Mouse (Mus musculus): ENCODE measurements at regions not wholly inside any gene's neighbourhood (a gene's known extent, or its start where the extent isn't known, plus 50 kb on each side); places are given as distances from the start of the nearest gene placed in this dataset.

- intact Hi-C loops (cut with DNase I), result no loop called here
These were observed 560.3 kb upstream of the Gm26657 start for GRCm38 (mm10) chr4:56179566-56179965.

- intact Hi-C loops (cut with DNase I), result no loop called here
These were observed 560.9 kb upstream of the Gm26657 start for GRCm38 (mm10) chr4:56178844-56179481.

GRCm38 (mm10) chr4:56161257-56161594 lies 578.6 kb upstream of the Gm26657 start:
- intact Hi-C loops (cut with DNase I), result no loop called here

- intact Hi-C loops (cut with DNase I), result no loop called here
These were observed 579.2 kb upstream of the Gm26657 start for GRCm38 (mm10) chr4:56160551-56161256.

GRCm38 (mm10) chr4:56157521-56158065 lies 582.3 kb upstream of the Gm26657 start:
- intact Hi-C loops (cut with DNase I), result no loop called here

- intact Hi-C loops (cut with DNase I), result no loop called here
These were observed 589.2 kb upstream of the Gm26657 start for GRCm38 (mm10) chr4:56150716-56151115.

GRCm38 (mm10) chr4:56143827-56144226 lies 596.0 kb upstream of the Gm26657 start:
- intact Hi-C loops (cut with DNase I), result no loop called here

GRCm38 (mm10) chr4:56136837-56137236 lies 603.0 kb upstream of the Gm26657 start:
- intact Hi-C loops (cut with DNase I), result no loop called here

GRCm38 (mm10) chr4:56134350-56134749 lies 602.1 kb upstream of the Klf4 start:
- intact Hi-C loops (cut with DNase I), result no loop called here

- intact Hi-C loops (cut with DNase I), result no loop called here
These were observed 595.6 kb upstream of the Klf4 start for GRCm38 (mm10) chr4:56127730-56128482.

- intact Hi-C loops (cut with DNase I), result no loop called here
These were observed 592.2 kb upstream of the Klf4 start for GRCm38 (mm10) chr4:56124515-56124914.

- intact Hi-C loops (cut with DNase I), result no loop called here
These were observed 589.9 kb upstream of the Klf4 start for GRCm38 (mm10) chr4:56122198-56122597.

GRCm38 (mm10) chr4:56121664-56122063 lies 589.4 kb upstream of the Klf4 start:
- intact Hi-C loops (cut with DNase I), result no loop called here

GRCm38 (mm10) chr4:56120357-56120756 lies 588.1 kb upstream of the Klf4 start:
- intact Hi-C loops (cut with DNase I), result no loop called here

GRCm38 (mm10) chr4:56113701-56114196 lies 581.5 kb upstream of the Klf4 start:
- intact Hi-C loops (cut with DNase I), result loop anchor here (5.0 kb wide), 1 partner anchor 581 kb away; the partner anchor contains the start of gene Klf4

GRCm38 (mm10) chr4:56112931-56113700 lies 580.9 kb upstream of the Klf4 start:
- intact Hi-C loops (cut with DNase I), result loop anchor here (5.0 kb wide), 1 partner anchor 581 kb away; the partner anchor contains the start of gene Klf4

GRCm38 (mm10) chr4:56106962-56107361 lies 574.7 kb upstream of the Klf4 start:
- intact Hi-C loops (cut with DNase I), result no loop called here

- intact Hi-C loops (cut with DNase I), result no loop called here
These were observed 570.0 kb upstream of the Klf4 start for GRCm38 (mm10) chr4:56102314-56102713.

- intact Hi-C loops (cut with DNase I), result no loop called here
These were observed 558.5 kb upstream of the Klf4 start for GRCm38 (mm10) chr4:56090796-56091195.

- intact Hi-C loops (cut with DNase I), result no loop called here
These were observed 556.4 kb upstream of the Klf4 start for GRCm38 (mm10) chr4:56088701-56089100.

- intact Hi-C loops (cut with DNase I), result no loop called here
These were observed 554.0 kb upstream of the Klf4 start for GRCm38 (mm10) chr4:56086306-56086705.
